Mouse (Mus musculus): Measurements from ENCODE around the gene Rnls.

DNA sequence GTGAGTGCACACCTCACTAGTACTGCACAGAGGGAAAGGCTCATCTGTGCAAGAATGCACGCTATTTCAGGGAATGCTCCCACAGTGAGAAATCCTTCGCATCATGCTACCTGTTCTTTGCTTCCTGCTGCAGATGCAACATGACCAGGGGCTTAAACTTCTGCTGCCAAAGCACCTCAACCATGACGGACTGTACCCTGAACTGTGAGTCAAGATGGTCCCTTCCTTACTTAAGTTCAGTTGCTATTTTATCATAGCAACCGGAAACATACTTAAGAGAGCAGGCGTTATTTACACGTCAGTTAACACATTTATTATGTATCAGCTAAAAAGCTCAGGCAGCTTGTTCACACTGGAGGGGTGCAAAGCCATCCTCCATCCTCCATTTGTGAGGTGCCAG lies 222.2 kb downstream of the Rnls start:
- no peak for TF ChIP-seq CTCF (conservative IDR thresholded peaks at IDR 0.05; ENCODE audit: insufficient read depth, insufficient read length, low read depth, low read length)
- no peak for TF ChIP-seq POLR2A (IDR thresholded peaks at IDR 0.05; ENCODE audit: low read depth, low read length)

Measured in kidney, adult 2 months (tissue).